Mouse (Mus musculus): Measurements from ENCODE around the gene Zkscan7. TPM values are rescaled to one million over a fixed set of nuclear protein-coding genes. Genes with fewer than 3 reads are reported as not detected.
"Not testable (repeated sequence)": the region's sequence is repeated elsewhere in the genome, so short reads cannot be mapped to it uniquely, and the experiment has no call there.

The Zkscan7 gene
- 1 to 10 TPM; 3.7 to 5.2 TPM for total RNA-seq (2021)

DNA sequence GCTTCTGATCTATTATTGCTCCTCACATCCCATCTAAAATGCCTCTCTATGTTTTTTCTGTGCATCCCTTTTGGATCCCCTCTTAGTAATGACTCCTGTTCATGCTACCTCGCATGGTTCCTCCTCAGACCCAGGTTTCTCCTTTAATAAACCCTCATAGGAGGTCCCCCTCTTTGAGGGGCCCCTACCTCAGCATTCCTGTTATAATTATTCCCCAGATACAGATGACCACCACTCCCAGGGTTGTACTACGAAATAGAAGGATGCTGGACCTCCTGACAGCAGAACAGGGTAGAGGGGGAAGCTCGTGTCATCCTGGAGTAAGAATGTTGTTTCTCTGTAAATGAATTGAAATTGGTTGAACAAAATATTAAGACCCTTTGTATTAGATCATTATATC is at the start of gene Zkscan7:
TSS of gene Zkscan7 (plus strand) at position 301 of the 400 bp plus-strand sequence.
- no peak for DNase-seq

DNA sequence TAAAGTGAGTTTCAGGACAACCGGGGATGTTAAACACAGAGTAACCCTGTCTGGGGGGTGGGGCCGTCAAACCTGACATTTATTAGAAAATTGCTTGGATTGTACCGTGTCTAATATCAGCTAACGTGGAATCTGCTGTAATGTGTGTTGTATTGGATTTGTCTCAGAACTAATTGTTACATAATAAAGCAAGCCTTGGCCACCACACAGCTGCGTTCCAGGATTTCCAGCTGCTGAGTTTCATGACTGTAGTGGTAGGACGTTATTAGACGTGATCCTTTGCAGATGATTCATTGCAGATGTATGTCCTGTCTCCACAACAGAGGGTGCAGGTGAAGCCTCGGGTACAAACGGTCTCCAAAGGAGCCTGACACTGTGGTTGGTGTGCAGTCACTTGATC is 49.4 kb upstream of the Zkscan7 start:
- DNase-seq, result no peak

DNA sequence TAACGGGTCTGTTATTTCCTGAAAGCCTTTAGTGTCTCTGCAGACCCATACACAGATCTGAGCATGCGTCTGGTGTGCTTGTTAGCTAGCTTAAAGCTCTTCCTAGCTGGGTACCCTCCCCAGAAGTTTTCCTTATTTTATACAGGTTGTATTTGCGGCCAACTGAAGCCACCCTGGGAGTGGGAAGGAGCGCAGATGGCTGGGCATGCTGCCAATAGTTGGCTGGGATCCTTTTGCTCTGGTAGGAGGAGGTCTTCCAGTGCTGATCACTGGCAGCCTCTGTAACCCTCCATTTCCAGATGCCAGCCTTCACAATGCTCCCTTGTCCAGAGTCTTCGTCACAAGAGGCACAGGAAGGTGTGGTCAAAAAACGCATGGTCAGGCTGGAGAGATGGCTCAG is 48.7 kb upstream of the Zkscan7 start:
- DNase-seq, result peak; percentile 77

DNA sequence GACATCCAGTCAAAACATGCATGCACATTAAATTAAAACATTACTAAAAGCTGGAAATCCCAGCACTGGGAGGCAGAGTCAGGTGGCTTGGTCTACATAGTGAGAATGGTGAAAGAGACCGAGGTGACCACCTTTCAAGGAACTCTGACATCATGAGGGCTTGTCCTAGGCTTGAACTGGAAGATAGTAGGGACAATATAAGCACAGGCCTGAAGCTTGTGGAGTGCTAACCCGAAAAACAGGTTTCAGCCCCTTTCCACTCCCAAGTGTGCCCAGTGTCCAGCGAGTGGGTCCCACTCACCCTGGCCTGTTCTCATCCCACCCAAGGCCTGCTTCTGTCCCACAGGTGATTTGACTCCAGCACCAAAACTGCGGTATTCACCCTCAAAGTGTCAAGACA is 48.3 kb upstream of the Zkscan7 start:
- DNase-seq, result no peak

DNA sequence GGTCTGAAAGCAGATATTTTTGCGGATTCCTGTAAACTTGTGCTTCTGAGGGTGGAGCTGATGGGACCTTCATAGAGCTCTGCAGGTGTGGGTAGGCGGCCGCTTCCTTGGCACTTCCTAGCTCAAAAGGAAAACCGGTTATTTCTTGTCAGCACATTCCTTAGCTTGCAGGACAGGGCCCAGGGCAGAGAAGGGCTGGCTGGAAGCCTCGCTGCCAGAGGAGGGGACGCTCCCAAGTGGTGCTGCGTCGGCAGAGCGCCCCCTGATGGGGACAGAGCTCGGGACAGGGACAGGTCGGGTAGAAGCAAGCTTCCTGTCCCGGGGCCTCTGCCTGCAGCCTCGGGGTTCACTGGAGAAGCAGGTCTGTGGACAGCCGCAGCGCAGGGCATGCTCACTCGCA is 47.8 kb upstream of the Zkscan7 start:
- peak; percentile 79 for DNase-seq

DNA sequence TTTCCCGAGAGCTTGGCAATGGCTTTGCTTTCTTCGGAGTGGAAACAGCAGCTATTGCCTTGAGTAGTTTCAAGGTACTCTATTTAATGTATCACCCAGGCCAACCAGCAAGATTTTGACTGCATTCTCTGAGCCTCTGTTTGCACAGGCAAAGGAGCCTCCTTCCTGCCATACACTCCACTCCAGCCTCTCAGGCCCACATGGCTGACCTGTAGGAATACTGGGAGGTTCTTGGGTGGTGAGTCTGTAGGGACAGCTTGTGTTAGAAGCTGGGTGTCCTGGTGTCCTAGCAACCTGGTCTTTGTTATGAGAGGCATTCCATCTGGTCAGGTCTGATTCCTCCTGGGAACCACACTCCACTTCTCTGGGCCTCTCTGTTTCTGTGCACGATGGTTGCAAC is 41.7 kb upstream of the Zkscan7 start, which contains the start of gene Gm35549:
TSS of gene Gm35549 (minus strand) at position 276 of the 400 bp plus-strand sequence.
- no peak for DNase-seq

DNA sequence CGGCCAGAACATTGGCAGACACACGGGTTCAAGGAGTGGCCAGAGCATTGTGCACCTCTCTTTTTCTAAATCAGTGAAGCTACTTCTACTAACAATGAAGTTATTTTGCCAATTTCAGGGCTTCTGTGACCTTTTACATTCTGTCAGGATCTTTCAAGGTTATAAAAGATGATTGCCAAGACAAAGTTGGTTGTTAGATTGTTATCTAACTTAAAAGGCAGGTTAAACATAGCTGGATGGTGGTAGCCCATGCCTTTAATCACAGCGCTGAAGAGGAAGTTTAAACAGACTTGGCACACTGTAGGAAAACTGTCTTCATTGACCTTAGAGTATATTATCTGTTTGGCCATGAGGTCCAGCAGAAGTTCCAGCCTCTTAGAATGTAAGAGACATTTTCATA is 39.9 kb upstream of the Zkscan7 start:
- no peak for DNase-seq

DNA sequence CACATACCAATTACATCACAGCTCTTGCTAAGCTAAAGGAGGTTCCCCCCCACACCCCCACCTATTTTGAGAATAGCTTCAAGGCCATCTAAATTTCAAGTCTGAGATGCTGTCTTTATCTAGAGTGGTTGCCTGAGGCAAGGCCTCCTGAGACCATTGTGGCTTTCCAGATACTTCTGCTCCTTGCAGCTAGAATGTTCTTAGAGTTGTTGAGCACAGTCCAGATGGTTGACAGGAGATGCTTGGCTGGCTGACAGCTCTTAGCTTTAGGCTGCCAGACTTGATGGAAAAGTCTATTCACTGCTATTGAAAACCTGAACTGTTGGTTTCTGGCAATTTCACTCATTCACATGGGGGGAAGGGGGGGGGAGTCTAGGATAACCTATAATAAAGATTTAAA is 39.3 kb upstream of the Zkscan7 start:
- peak; percentile 65 for DNase-seq

DNA sequence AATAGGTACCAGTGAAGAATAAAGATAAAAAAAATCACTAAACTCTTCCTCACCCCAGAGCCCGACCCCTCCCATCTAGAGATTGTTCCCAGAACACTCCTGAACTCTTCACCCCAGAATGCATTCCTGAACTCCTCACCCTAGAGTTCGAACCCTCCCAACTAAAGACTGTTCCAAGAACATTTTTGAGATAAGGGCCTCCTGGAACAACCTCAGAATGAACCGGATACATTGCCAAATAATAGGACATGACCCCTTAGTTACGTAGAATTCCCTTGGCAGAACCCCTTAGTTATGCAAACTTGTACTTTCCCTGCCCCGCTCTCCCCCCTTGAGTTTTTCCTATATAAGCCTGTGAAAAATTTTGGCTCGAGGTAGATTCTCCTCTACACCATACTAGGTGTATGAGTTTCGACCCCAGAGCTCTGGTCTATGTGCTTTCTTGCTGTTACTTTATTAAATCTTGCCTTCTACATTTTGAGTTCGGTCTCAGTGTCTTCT is 37.6 kb upstream of the Zkscan7 start:
- DNase-seq, result not testable (repeated sequence)

DNA sequence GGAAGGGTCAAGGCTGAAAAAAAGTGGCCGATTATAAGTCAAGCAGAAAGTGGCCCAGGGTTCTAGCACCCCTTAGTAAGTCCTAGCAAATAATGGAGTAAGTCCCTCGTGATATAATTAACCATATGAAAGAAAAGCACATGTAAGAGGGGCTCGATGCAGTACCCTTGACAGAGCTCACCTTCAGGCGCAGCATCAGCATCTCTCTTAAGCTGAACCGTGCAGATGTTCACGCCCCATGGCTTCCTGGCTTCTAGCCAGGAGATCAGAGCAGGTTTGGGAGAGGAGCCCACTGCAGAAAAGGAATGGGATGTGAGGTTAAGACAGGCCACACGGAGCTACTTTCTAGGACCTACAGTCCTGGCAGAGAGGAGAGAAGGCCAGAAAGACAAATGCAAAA is 31.0 kb upstream of the Zkscan7 start:
- DNase-seq, result no peak

DNA sequence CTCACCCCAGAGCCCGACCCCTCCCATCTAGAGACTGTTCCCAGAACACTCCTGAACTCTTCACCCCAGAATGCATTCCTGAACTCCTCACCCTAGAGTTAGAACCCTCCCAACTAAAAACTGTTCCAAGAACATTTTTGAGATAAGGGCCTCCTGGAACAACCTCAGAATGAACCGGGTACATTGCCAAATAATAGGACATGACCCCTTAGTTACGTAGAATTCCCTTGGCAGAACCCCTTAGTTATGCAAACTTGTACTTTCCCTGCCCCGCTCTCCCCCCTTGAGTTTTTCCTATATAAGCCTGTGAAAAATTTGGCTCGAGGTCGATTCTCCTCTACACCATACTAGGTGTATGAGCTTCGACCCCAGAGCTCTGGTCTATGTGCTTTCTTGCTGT is 30.3 kb upstream of the Zkscan7 start:
- DNase-seq, result not testable (repeated sequence)

DNA sequence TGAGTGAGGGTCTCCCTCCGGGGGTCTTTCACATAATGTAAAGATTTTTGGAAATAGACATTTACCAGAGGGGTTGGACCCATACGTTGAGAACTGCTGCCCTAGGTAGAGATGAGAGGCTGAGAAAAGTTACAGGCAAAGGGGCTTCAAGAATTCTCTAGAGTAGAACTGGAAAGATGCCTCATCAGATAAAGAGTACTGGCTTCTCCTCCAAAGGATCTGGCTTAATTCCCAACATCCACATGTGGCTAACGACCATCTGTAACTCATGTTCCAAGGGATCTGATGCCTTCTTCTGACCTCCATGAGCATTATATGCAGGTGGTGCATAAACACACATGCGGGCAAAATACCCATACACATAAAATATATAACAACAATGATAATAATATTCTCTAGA is 29.9 kb upstream of the Zkscan7 start:
- no peak for DNase-seq

DNA sequence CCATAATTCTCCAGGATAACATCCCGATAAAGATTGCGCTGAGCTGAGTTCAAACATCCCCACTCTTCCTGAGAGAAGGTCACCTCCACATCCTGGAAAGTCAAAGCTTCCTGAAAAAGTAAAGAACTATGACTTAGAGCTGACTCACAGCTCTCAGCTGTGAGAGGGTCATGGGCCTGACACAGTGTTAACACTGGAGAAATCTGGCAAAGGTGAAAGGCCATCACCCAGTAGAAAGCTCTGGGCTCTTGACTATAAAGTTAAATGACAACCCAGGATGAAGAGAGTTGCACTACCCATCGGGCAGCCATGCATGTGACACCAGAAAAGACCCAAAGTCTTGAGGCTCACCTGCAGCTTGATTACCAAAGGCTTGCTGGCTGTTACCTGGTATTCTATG is 28.8 kb upstream of the Zkscan7 start:
- no peak for DNase-seq

DNA sequence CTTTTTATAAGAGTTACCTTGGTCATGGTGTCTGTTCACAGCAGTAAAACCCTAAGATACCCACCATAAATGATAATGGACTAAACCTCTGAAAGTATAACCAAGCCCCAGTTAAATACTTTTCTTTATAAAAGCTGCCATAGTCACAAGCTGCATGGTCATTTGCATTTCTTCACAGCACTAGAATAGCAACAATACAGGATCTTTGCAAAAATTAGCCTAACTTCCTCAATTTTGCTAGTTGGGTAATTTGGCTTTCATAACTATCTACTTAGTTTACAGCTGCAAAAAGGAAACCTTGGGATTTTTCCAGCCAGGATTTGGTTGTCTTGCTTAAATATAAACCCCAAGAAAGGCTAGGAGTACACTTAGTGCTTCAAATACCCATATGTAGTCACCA is 24.7 kb upstream of the Zkscan7 start:
- DNase-seq, result no peak

DNA sequence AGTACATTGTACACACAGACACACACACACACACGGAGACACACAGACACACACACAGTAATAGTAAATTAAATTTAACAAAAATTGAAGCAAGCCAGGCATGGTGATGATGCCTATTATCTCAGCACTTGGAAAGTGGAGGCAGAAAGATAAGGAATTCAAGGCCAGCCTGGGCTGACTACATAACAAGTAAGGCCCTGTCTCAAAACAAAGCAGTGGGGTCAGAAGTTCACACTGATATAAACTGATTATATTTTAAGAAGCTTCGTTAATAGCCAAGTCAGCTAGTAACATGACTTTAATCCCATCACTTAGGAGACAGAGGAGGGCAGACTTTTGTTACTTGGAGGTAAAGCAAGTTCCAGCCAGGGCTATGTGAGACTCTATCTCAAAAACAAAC is 21.8 kb upstream of the Zkscan7 start:
- no peak for DNase-seq

DNA sequence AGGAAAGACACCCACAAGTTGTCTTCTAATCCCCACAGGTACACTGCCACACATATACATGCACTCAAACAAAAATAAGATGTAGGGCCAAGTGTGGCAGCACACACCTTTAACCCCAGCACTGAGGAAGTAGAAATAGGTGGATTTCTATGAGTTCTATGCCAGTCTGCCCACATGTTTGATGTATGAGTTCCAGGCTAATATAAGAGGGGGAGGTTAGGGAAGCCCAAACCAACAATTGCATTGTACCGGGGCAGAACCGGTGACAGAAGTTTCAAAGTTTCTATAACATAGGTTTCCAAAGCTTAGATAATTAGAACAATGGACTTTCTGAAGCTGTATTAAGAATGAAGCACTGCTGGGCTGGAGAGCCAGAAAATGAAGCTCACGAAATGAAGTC is 20.6 kb upstream of the Zkscan7 start:
- DNase-seq, result no peak

DNA sequence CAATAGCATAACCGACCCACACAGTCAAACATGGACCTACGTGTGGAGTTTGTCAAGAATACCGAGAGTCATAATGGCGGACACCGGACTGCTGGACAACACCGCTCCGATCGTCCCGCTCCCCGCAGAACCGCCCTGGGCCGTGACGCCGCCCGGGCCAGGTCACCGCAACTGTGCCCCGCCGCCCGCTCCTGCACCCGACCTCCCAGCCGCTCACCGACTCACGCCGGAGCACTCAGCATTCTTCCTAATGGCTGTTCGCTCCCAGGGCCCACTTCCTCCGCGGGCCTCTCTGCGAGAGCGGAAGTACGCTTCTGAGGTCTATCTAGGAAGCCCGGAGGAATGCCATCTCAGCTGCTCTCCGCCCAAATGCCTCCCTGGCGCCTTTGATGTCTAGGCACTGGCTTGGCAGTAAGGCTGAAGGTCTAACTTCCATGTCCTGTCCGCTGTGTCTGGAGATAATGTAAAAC is 19.8 kb upstream of the Zkscan7 start, which contains the start of gene Zfp445:
TSS of gene Zfp445 (minus strand) at position 310 of the 470 bp plus-strand sequence.
- DNase-seq, result peak; percentile 80

DNA sequence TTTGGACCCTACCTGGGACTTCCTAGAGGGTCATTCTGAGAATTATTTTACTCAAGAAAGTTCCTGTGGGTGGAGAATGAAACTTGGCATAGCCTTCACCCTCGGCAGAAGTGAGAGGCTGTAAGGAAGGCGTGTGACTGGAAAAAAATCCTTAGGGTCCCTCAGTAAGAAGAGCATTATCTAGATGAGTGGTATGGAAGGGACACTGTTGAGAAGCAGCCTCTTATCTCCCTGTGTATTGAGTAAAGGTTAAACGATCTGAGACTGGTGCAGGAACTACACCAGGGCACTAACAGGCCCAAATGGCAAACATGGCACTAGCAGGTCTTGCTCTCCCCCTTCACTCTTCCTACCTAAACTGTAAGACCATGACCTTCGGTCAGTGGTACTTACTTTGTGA is 19.3 kb upstream of the Zkscan7 start:
- no peak for DNase-seq

DNA sequence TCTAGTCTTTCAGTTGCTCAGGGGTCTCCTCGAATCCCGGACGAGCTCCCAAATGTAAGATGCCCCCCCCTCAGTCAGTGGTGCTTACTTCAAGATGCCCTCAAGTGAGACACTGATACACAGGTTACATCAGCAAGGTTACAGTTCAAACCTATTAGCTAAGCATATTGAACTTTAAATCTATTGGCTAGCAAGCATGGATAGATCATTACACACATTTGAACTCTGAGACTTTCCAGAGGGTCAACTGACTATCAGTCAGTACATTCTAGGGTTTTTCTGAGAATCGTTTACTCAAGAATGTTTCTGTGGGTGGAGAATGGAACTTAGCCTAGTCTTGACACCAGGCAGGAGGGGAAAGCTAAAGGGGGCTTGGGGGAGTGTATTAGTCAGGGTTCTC is 12.9 kb upstream of the Zkscan7 start:
- no peak for DNase-seq

DNA sequence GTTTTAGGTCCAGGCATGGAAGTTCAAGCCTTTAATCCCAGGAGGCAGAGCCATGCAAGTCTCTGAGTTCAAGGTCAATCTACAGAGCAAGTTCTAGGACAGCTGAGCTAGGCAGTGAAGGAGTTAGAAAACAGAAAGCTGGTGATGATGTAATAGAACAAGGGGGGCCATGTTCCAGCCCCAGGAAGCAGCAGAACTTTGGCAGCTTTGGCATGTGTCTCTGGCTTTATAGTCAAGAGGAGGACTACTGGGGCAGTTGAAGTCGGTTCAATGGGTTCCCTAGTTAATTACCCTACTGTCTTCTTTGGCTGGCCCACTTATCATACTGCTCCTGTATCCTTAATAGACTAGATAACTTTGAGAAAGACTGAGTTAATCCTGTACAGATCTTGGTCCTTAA is 10.8 kb upstream of the Zkscan7 start:
- no peak for DNase-seq

DNA sequence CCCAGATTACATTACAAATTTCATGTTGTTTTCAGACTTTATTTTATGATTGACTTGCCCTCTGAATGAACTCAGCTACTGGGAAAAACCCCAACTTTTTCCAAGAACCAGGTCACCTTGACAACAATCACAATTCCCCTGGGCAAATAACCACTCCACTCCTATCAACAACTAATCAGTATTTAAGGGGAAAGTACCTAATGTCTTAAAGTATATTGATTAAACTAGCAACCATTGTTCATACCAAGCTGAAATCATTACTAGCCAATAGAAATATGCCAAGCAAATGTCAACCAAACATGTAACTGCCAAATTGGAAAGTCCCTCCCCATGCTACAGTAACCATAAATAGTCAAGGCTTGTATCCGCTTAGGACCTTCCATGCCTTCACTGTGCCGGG is 10.3 kb upstream of the Zkscan7 start:
- no peak for DNase-seq

DNA sequence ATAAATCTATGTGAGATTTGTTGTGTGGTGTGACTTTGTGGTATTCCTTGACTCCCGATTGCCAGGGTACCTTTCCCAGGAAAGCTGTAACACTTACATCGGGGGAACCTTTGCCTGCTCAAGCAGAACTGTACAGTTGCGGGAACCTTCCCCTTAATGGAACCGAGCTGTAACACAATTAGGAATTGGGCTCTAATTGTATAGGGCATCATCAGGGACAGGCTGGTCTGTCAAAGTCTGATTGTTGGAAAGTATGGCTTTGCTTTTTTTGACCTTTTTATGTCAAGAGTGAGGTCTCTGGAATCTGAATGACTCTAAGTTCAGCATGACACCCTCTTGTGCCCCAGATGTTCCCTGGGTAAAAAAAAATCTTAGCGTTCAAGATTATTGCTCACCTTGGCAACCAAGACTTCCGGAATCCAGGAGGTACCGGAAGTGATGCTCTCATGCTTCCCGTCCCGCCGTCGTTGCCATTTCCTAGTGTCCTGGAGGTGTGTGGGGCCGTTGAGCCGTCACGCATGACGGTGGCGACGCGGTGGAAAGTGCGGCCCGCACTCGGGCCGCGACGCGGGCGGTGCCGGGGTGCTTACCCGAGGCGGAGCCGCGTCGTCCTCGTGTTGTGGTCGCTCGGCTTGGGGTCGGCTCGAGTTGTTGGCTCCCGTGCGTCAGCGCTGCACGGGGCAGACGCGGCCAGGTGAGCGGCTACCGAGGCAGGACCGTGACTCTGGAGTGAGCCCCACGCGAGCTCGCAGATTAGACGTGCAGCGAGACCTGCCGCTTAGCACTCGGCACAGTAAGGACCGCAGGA is 1.1 kb downstream of the Zkscan7 start:
- DNase-seq, result peak; percentile 53

DNA sequence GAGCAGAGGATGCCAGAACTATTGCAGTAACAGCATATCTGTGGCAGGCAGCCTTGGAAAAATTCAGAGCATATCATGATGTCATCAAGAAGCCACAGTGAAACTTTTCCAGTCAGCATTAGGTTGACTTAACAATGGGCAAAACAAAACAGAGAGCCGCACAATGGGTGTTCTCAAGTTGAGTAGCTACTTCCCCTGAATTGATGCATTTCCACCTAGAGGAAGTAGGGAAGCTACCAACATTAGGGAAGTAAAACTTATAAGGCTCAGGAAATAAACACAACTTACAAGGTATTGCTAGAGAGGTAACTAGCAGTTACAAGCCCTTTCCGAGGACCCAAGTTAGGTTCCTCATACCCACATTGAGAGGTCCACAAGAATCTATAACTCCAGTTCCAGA is 15.6 kb downstream of the Zkscan7 start:
- no peak for DNase-seq
